Mouse (Mus musculus): Measurements from ENCODE around the gene Ubr3.
"Not testable (repeated sequence)": the region's sequence is repeated elsewhere in the genome, so short reads cannot be mapped to it uniquely, and the experiment has no call there.

Ubr3 gene

DNA sequence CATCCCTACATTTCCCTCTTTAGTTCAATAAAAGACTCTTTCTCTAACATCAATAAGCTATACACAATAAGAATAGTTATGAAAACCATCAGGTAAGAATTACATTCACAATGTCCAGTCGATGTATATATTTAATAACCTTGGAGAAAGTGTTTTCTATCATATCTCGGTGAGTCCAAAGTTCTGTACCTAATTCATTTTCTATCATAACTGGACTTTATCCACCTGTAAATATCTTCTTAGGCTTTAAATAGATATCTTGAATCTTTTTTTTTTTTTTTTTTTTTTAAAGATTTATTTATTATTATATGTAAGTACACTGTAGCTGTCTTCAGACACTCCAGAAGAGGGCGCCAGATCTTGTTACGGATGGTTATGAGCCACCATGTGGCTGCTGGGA, 10.3 kb downstream of the Ubr3 start:
- DNase-seq (ENCODE audit: low read depth, low spot score): not testable (repeated sequence)

DNA sequence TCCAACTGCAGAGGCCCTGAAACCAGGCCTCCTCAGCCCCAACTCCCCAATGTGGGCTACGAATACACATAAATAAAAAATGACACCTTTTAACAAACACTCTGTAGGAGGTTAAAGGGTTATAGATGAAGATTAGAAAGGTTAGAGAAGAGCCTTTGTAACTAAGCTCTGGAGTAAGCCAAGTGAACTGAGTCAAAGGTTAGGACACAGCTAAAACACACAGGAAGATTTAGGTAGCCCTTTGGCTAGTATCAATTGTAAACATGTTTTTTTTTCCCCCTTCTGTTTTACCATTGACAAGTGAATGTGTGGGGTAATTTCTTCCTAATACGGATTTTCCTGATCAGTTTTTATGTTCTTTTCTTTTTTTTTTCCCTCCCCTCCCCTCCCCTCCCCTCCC, 15.8 kb downstream of the Ubr3 start:
- no peak for DNase-seq (ENCODE audit: low read depth, low spot score)

DNA sequence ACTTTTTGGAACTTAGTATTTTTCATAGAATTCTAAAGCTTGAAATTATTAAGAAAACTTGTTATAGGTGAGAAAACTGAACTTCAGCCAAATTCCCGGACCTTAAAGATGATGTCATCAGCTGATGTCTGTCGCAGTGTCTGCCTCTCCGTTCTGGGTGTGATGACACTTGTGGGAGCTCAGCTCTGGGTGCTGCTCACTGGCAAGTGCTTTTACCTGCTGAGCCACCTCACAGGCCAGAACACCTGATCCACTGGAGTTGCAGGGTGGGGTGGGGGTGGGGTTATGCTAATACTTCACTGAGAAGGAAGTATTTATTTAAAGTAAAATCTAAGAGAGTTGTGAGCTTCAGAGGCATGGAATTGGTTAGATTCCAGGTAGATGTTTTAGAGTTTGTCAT, 20.3 kb downstream of the Ubr3 start:
- DNase-seq (ENCODE audit: low read depth, low spot score): no peak

DNA sequence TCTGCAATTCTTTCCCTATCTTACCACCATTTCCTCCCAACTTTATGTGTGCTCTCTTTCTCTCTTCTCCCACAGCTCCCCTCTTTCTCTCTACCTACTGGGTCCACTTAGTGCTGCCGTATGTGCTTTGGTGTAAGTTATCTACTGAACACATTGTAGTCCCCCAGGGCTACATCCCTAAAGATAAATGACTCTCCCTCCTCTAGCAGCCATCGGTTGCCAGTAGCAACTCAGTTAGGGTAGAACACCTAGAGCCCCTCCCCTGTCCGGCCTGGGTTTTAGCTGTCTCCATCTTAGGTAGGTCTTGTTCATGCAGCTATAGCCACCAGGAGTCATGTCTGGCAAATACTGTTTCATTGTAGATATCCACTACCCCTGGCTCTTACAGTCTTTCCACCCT, 27.9 kb downstream of the Ubr3 start:
- DNase-seq (ENCODE audit: low read depth, low spot score): no peak

DNA sequence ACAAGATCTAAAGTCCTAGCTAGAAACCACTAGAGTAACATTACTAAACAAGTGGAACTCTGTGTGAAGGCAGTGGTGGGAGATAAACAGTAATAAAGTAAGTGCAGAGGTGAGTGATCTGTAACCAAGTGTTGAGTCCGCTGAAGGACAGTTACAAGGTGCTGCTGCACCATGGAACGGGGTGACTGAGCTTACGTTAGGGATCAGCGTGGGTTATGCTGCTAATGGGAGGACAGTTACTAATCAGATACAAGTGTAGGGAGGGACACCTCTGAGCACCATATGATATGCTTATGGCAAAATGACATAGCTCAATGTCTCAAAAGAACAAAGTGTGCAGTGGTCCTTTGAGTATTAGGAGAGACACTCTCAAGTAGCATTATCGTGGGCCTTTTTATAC, 39.3 kb downstream of the Ubr3 start:
- DNase-seq (ENCODE audit: low read depth, low spot score): no peak

DNA sequence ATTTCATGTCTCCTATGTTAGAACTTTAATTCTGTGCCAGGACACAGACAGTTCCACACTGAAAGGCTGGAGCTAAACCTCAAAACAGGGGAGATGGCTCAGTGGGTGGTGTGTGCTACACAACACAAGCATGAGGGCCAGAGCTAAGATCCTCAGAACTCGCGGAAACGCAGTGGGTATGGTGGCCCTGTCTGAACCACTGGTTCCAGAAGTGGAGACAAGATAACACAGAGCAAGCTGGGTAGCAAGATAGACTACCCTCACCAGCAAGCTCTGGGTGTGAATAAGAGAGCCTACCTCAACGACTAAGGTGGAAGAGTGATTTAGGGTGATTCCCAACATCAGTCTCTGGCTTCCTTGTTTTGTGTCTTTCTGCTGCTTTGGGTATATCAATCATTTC, 42.2 kb downstream of the Ubr3 start:
- no peak for DNase-seq (ENCODE audit: low read depth, low spot score)

DNA sequence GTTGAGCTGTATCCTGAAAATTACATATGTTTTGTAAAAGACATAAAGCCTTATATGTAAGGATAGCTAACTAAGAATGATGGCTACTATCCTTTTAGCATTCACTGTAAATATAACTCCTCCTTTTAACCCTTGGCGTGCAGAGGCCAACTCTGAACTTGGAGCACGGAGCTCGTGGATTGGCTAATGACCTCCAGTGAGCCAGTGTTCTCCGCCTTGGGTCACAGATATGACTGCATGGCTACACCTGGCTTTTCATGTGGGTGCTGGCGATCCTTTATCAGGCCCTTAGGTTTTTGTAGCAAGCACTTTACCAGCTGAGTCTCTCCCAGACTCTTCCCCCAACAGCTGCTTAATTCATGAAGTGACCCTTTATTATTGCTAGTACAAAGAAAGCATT, 42.6 kb downstream of the Ubr3 start:
- no peak for DNase-seq (ENCODE audit: low read depth, low spot score)

DNA sequence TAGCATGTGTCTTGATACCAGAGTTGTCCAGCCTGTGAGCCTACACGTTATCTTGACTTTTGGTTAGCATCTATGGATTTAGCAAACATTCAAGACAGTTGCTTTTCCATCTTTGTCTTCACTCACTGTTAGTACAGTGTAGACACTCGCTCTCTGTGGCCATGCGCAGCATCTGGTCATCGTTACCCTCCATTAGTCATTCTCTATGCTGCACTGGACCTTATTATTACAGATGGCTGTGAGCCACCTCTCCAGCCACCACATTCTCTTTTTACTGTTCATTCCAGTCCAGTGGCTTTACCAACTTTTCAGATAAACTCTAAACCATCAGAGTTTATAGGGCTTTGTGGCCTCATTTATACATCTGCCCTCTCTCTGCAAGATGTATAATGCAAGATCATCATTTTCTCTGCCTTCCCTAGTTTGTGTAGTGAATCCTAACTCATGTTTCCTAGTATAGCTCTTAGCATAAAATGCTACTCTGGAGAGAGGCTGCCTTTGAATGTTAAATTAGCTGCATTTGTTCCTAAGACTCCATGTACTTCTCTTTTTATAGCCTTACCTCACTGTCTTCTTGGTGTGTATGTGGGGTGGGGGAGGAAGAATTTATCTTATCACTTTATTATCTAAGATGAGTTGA, 44.5 kb downstream of the Ubr3 start:
- peak; percentile 51 for DNase-seq (ENCODE audit: low read depth, low spot score)

DNA sequence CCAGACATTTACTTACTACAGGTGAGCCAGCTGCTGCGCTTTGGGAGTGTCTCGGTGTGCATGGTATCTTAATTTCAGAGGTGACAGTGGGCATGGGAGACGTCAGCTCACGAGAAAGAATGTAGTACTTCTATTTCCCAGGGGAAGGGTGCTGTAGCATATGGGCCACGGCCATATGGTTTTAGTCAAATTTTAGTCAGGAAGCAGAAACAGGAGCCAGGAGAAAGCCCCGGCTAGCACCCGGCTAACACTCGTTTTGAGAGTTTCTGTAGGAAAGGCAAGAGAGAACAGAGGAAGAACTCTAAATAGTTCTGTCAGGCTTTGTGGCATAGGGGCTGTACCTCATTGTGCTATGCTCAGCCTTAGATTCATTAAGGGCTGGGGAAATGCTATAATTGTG, 55.8 kb downstream of the Ubr3 start:
- DNase-seq (ENCODE audit: low read depth, low spot score): no peak

DNA sequence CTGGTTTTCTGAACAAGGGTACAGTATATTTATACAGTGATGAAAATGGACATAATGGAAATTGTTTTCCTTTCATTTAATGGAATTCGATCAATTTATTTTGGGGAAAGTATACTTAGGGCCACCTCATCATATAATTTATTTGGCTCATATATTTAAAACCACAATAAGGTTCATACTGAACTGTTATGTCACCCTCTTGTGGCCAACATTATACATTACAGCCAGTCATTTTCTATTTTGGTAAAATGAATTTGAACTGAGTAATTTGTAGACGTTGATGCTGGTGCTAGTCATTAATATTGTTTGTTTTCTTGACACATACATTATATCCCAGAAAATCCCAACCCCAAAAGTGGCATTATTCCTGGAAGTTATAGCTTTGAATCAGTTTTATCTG, 58.6 kb downstream of the Ubr3 start:
- peak; percentile 23 for DNase-seq (ENCODE audit: low read depth, low spot score)

DNA sequence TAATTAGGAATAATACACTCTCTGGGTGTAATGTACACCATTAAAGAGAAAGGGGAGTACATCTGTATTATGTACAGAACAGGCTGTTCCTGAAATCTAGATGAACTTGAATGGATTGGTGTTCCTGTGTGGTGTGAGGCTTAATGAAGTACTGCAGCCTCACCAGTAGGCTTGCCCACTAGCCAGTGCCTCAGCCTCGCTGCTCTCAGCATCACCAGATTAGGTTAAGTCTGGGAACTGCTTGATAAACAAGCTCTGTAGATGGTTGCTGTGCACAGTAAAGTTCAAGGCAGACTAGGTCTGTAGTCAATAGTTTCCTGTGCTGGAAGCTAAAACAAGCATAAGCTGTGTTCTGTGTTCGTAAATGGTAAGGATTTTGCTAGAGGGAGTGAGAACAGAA, 60.6 kb downstream of the Ubr3 start:
- no peak for DNase-seq (ENCODE audit: low read depth, low spot score)

DNA sequence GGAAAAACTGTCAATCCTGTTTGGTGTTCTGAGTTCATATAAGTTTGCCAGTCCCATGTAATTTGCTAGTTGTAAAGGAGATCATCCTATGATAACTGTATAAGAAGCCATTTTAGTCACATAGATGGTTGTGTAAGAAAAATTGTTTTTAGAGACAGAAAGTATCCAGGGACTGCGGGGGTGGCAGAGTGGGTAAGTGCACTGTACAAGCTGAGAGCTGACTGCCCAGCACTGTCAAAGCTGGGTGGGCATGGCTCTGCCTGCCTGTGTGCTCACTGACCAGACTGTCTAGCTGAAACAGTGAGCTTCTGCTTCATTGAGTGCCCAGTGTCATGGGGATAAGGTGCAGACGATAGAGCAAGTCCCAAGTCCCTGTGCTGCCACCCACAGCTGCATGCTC, 77.8 kb downstream of the Ubr3 start:
- DNase-seq (ENCODE audit: low read depth, low spot score): peak; percentile 19

DNA sequence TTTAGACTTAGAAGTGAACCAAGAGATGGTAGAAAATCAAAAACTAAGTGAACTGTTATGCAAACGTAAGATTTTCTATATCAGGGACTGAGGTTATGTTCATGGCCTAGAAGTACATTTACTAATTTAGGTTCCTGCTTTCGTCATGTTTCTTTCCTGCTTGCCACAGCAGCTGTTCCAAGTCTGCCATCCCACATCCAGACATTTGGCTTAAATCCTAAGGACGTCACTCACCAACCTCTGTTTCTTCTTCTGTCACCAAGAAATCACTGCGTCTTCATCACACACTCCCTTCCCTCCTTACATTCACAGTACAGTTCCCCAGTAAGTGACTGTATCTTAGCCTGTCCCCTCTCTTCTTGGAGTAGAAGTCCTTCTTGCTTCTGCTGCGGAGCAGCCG, 92.2 kb downstream of the Ubr3 start:
- peak; percentile 52 for DNase-seq (ENCODE audit: low read depth, low spot score)

DNA sequence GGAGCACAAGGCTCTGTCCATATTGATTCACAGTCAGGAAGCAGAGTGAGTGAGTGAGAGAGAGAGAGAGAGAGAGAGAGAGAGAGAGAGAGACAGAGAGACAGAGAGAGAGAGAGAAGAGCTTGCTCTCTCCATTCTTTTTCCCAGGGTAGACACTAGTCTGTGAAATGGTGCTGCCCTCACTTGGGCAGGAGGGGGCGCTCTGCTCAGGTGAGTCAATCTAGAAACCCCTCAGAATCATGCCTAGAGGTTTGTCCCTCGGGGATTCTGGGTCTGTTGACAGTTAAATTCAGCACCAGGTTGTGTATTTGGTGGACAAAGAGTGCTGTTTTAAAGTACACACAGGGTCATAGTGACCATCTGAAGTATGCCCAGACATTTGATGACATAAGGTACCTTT, 93.6 kb downstream of the Ubr3 start:
- DNase-seq (ENCODE audit: low read depth, low spot score): no peak

DNA sequence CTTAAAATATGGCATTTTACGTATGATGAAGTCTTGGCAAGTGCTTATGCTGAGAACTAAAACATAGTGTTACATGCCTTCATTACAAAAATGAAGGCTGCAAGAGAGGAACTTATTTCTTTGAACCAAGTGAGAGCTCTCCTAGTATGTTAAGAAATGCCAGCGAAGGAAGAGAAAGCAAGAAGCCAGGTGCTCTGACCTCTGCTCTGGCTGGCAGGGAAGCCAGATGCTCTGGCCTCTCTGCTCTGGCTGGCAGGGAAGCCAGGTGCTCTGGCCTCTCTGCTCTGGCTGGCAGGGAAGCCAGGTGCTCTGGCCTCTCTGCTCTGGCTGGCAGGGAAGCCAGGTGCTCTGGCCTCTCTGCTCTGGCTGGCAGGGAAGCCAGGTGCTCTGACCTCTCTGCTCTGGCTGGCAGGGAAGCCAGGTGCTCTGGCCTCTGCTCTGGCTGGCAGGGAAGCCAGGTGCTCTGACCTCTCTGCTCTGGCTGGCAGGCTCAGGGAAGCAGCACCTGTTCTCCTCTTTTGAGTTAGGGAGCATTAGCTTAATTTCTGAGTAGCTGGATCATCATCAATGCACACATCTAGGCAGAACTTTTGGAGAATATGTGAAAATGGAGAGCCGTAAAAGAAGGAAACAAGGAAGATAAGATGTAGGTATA, 97.2 kb downstream of the Ubr3 start:
- not testable (repeated sequence) for DNase-seq (ENCODE audit: low read depth, low spot score)

DNA sequence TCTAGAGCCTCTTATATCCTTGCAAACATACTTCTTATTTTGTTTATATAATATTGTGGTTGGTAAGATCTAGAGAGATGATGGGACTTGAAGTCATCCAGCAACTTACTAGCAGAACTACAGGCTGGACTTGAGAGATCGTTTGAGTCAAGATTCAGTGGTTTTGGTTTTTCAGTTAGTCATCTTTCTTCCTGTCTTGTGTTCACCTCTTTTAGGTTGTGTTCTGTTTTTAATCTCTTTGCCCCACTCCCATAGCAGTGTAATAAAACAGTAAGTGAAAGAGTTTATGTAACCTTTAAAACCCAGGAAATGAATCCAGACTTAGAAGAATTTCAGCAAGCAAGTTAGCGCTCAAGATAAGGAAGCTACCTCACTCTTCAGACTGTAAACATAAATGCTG, 97.7 kb downstream of the Ubr3 start:
- no peak for DNase-seq (ENCODE audit: low read depth, low spot score)

DNA sequence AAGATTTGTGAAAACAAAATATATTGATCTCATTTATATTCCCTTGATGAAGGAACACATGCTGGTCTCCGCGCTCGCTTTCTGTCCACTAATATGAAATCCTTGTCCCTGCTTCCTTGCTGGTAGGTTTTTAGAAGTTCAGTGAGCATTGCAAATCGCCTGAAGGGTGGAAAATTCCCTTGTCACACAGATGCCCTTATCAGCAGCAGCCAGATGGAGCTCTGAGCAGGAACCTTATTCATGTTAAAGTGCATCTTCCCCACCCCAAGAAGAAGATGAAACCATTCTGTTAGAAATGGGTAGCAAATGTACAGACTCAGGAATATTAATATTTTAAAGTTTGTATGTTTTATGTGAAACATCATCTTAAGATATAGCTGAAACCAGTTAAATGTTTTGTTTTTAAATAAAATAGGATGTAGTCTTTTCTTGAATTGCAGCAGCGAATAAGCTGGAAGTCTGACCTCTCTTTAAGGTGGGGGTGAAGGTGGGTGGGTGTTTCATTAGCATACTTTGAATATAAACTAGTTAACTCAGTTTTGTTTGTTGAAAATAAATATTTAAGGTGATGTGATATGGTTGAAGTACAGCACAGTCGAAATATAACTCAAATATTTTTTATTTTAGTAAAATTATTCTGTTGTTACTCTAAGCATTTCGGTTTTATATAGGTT, 102.2 kb downstream of the Ubr3 start:
- no peak for DNase-seq (ENCODE audit: low read depth, low spot score)

DNA sequence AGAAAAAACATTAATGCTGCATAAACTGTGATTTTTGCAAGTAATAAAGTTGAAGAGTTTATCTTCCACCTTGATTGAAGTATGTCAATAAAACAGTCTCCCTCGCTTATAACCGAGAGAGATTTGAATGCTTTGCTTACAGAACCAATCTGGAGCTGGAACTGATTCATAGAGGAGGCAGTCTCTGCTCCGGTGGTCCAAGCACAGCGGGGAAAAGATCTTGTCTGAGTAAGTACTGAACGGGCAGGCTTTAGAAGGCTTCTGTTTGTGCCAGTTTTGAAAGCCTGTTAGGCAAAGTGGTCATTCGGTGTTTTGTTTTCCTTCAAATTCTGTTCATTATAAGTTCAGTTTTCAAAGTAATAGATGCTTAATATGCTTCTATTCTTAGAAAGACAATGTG, 103.3 kb downstream of the Ubr3 start:
- DNase-seq (ENCODE audit: low read depth, low spot score): no peak

DNA sequence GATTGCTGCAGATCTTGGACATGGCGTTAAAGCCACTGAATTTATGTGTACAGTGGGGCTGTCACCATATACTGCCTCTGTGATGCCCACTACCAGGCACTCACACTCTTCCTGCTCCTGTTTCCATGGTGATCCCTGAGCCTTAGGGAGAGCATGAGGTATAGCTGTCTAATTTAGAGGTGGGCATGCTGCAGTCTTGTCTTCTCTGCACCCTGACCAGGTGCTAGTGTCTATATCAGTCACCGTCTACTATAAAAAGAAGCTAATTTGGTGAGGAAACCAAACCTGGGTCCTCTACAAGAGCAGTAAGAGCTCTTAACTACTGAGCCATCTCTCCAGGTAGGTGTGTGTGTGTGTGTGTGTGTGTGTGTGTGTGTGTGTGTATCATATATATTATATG, 109.4 kb downstream of the Ubr3 start:
- no peak for DNase-seq (ENCODE audit: low read depth, low spot score)

DNA sequence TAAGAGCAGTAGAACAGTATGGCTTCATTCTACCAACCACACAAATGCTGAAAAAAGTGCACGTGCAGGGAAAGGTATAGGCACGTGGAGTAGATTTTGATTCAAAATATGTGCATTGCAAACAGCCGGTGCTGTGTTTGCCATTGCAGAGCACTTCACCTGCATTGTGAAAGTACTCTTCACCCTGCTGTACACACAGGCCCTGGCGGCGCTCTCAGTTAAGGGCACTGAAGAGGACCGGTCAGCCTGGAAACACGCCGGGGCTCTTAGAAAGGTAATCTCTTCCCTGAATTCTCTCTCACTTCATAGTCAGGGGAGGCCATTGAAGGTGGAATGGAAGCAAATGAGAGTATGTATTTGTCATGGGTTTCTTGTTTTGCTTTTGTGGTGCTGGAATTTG, 115.9 kb downstream of the Ubr3 start:
- no peak for DNase-seq (ENCODE audit: low read depth, low spot score)

DNA sequence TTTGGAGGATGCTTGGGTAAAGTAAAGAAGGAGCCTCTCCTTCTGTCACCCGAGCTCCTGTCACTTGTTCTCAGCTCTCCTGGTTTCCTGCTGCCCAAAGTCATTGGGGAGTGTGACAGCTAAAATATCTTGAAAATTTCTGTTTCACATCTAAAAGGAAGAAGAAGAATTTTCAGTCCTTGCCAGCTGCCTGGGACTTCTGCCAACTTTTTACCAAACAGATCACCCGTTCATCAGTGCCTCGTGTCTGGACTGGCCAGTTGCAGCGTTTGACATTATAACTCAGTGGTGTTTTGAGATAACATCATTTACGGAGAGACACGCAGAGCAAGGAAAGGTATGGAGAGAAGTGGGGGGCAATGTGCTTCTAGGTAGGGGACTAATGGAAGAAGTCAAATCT, 121.2 kb downstream of the Ubr3 start:
- no peak for DNase-seq (ENCODE audit: low read depth, low spot score)

DNA sequence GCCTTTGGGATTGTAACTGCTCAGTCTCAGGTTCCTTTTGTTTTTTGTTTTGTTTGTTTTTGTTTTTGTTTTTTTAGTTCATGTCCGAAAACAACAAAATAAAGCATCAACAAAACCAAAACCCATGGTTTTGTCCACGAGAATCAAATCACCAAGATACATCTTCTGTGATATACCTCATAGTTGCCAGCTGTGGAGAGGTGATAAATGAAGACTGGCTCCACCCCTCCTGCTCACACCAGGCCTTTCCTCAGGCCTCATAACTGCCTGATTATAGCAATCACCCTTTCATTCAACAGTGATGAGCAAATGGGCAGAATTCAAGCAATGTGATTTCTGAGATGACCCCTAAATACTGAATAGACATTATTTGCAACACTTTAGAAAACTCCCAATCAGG, 127.4 kb downstream of the Ubr3 start:
- DNase-seq (ENCODE audit: low read depth, low spot score): no peak

DNA sequence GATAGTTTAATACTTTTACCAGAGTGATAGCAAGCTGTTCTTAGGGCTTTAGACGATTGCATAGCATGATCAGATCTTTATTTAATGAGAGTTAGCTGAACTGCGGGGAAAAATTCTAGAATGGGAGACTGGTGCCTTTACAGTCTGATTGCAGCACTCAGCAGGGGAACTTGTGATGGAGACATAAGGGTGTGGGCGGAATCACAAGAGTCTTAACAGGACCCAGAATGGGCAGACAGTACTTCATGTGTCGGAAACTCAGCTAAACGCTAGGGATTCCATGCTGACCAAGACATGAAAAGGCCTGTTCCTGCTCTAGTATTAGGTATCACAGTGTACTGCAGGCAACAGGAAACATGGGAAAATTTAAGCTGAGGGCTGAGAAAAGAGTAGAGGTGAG, 128.7 kb downstream of the Ubr3 start:
- DNase-seq (ENCODE audit: low read depth, low spot score): peak; percentile 80
